Mouse (Mus musculus) cerebellum, adult 18-20 months (tissue): ENCODE results near the gene Slc4a1.
"Not testable (repeated sequence)": the region's sequence is repeated elsewhere in the genome, so short reads cannot be mapped to it uniquely, and the experiment has no call there.

Experiments
- DNase-seq, 2 experiments: peaks; one replicate each; pipeline ENCODE4 v3.0.0; 2021

Slc4a1 gene

DNA sequence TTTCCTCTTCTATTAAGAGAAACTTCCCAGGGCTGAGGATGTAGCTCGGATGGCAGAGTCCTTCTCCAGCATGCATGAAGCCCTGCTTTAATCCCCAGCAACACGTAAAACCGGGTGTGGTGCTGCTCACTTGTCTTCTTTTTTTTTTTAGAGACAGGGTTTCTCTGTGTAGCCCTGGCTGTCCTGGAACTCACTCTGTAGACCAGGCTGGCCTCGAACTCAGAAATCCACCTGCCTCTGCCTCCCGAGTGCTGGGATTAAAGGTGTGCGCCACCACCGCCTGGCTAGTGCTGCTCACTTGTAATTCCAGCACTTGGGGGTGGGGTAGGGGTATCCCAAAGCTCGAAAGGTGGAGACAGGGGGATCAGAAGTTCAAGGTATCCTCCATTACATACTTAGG lies at the start of gene Slc4a1:
Gene Slc4a1, minus strand, starts transcription at position 101 of the 400 bp plus-strand sequence.
- DNase-seq: not testable (repeated sequence)

DNA sequence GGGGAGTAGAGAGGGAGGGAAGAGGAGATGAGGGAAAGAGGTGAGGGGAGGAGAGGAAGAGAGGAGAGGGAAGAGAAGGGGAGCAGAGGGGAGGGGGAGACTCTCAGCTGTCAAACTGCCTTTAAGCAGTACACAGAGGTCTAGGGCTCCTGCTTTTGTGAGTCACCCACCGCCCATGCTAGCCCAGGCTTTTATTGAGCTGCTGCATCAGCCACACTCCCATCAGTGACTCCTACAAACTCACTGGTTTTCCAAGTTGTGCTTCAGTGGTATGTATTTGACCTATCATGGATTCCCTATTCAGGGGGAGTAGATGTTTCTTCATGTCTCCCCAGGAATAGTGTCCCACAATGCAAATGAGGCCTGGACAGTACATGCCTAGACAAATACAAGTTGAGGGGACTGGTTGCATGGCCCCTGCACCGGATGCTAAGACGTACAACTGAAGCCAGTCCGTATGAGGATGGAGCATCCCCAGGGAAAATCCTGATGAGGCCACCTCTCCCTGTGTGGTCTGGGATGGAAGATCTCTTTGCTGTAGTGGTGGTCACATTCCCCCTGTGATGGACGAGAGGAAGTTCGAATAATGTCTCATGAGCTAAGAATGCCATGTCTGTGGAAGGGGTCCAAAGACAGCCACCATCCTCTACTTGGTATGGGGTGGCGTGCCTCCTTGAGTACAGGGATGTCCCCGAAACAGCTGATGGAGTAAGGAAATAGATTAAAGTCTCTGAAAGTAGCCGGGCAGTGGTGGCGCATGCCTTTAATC lies 49.2 kb upstream of the Slc4a1 start:
- no peak for DNase-seq

DNA sequence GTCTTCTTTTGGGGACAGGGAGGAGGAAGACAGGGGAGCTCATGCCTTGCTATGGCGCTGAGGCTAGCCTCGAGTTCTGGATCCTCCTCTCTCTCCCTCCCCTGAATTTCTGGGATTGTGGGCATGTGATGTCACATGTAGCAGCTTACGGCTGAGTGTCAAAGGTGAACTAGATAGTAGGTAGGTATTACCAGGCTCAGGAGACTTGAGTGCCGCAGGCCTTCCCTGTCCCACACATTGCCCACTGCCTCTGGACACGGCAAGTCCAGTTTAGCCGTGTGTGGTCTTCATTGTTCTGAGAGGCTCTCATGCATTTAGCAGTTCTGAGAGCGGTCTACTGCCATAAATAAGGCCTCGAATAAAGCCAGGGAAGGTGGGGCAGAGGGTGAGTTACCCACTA lies 47.1 kb upstream of the Slc4a1 start:
- DNase-seq: no peak

GRCm38 (mm10) chr11:102411704-102412103 lies 45.7 kb upstream of the Slc4a1 start:
- peak; percentile 91 to 94 for DNase-seq

DNA sequence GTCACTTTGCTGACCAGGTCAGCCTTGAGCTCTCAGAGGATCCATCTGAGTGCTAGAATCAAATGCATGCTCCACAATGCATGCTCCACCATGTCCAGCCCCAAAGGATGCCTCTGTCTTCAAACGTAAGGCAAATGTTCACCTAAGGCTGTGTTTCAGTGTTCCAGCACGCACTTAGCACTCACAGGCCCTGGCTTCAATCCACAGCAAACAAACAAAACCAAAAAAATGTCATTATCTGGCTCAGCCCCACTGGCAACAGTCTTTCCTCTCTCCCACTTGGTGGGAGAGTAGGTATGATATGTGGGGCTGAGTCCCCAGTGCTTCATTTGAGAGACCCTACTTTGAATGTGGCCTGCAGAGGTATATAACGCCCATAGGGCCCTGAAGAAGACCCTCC lies 45.1 kb upstream of the Slc4a1 start:
- no peak for DNase-seq

DNA sequence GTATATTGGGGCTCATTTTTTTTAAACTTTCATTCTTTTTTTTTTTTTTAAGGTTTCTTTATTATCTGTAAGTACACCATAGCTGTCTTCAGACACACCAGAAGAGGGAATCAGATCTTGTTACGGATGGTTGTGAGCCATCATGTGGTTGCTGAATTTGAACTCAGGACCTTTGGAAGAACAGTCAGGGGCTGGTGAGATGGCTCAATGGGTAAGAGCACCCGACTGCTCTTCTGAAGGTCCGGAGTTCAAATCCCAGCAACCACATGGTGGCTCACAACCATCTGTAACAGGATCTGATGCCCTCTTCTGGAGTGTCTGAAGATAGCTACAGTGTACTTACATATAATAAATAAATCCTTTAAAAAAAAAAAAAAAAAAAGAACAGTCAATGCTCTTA lies 44.3 kb upstream of the Slc4a1 start:
- not testable (repeated sequence) for DNase-seq

- no peak for DNase-seq
These were observed 43.9 kb upstream of the Slc4a1 start for GRCm38 (mm10) chr11:102409795-102410330.

- no peak for DNase-seq
These were observed 43.1 kb upstream of the Slc4a1 start for GRCm38 (mm10) chr11:102408888-102409794.

- DNase-seq: peak; percentile 96 to 98
These were observed 42.4 kb upstream of the Slc4a1 start for GRCm38 (mm10) chr11:102408344-102408876.

DNA sequence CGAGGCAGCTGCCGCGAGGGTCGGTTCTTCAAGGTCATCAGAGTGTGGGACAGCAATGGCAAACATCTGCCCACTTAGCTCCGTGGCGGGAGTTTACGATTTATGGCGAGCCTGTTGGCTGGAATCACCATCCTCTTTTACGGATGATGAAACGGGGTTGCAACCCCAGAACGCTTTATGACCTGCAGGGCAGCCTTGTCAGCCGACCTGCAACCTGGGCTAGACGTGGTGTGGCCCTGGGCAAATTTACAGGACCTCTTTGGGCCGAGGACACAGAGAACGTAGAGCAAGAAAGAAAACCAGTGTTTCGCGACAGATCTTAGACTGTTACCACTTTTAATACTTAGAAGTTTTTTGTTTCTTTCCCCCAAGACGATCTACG lies 41.8 kb upstream of the Slc4a1 start, which contains the start of gene Slc25a39:
Gene Slc25a39, minus strand, starts transcription at position 113 of the 382 bp plus-strand sequence.
- DNase-seq: no peak

- DNase-seq: peak; percentile 91 to 97
These were observed 41.2 kb upstream of the Slc4a1 start for GRCm38 (mm10) chr11:102406900-102407833.

- DNase-seq: no peak
These were observed 40.4 kb upstream of the Slc4a1 start for GRCm38 (mm10) chr11:102406401-102406800.

DNA sequence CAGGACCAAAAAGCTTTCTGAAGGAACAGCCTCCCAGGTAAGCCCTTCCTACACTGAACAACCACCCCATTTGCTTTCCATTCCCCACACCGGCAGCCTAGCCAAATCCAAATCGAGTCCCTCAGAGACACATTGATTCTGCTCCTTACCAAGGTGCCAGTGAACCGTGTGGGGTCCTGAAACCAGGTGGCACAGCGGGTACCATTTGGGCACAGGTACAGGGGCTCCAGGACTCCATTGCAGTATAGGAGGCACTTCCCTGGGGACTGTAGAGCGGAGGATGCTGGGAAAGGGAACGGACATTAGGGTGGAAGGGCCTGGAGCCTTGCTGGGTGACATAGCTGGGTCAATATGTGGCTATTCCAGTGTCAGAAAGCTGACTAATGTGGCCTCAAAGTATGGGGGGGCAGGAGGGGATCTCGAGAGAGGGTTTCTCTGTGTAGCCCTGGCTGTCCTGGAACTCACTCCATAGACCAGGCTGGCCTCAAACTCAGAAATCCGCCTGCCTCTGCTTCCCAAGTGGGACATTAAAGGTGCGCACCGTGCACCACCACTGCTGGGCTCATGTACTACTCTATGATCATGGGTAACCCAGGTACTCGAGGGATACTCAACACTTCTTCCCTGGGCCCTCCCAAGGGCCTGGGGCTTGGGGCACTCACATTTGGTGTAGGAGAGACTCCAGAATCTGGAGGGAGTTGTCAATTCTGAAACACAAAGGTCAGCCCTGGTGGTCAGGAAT lies 39.7 kb upstream of the Slc4a1 start:
- DNase-seq: no peak

- DNase-seq: peak in 1 of 2 experiments; percentile 27
These were observed 38.4 kb upstream of the Slc4a1 start for GRCm38 (mm10) chr11:102404161-102405010.

DNA sequence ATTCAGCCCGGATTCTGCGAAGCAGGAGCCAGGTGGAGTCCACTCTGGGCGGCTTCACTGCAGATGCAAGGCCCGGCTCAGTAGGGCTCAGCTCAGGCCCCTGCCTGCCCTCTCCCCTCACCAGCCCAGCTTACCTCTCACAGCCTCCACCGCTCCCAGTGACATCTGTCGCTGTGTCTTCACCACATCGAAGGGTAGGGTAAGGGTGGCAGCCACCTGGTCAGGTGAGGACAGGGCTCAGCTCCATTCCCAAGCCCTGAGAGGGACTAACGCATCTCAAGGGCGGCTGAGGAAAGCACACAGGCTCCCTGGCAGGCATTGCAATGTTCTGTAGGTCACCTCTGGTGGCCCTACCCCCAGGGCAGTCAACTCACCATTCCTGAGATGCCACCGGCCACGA lies 37.7 kb upstream of the Slc4a1 start:
- DNase-seq: no peak

GRCm38 (mm10) chr11:102401898-102402500 lies 36.0 kb upstream of the Slc4a1 start:
- DNase-seq: peak in 1 of 2 experiments; percentile 38

- no peak for DNase-seq
These were observed 34.6 kb upstream of the Slc4a1 start for GRCm38 (mm10) chr11:102400513-102401084.

DNA sequence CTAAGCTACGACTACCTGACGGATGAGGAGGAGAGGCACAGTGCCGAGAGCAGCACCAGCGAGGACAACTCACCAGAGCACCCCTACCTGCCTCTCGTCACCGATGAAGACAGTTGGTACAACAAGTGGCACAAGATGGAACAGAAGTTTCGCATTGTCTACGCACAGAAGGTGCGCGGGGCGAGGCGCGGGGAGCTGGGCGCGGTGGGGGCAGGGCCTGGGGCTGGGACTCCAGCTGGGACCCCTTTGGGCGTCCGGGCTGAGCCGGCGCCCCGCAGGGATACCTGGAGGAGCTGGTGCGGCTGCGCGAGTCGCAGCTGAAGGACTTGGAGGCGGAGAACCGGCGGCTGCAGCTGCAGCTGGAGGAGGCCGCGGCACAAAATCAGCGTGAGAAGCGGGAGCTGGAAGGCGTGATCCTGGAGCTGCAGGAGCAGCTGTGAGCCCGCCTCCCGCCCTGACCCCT lies 33.6 kb upstream of the Slc4a1 start:
- DNase-seq: peak in 1 of 2 experiments; percentile 44

- no peak for DNase-seq
These were observed 33.1 kb upstream of the Slc4a1 start for GRCm38 (mm10) chr11:102399107-102399506.
